Mouse (Mus musculus) G1E (cell line): ENCODE results near the gene Cdk6. TPM values are rescaled to one million over a fixed set of nuclear protein-coding genes. Genes with fewer than 3 reads are reported as not detected.
"Not testable (repeated sequence)": the region's sequence is repeated elsewhere in the genome, so short reads cannot be mapped to it uniquely, and the experiment has no call there.

Experiments used
- ATAC-seq: 2 replicates; pipeline ENCODE4 v1.8.0; 2016; ENCODE audit warnings: mild to moderate bottlenecking; ENCODE audit not compliant: insufficient number of reproducible peaks, poor library complexity, low FRiP score, severe bottlenecking; ENCODE audit errors: extremely low read depth
- DNase-seq: peaks from one replicate; pipeline ENCODE4 v3.0.0; 2012; ENCODE audit warnings: low spot score
- H3K27me3 ChIP-seq: 2 replicates; pipeline ENCODE4 v1.6.1; 2012; ENCODE audit warnings: mild to moderate bottlenecking, low read length, inconsistent platforms; ENCODE audit not compliant: insufficient read depth
- H3K36me3 ChIP-seq: replicated peaks from 2 replicates; pipeline ENCODE3; 2012; ENCODE audit warnings: mild to moderate bottlenecking, inconsistent platforms
- H3K4me1 ChIP-seq: 2 replicates; pipeline ENCODE4 v1.6.1; 2012; ENCODE audit warnings: low read depth, low read length, inconsistent platforms, mixed read lengths; ENCODE audit not compliant: insufficient read depth
- H3K4me3 ChIP-seq: 2 replicates; pipeline ENCODE4 v1.5.1; 2012; ENCODE audit warnings: low read depth, mild to moderate bottlenecking, inconsistent platforms, low read length, moderate library complexity, mixed read lengths
- H3K9me3 ChIP-seq: replicated peaks from 2 replicates; pipeline ENCODE4 v1.6.1; 2012; ENCODE audit warnings: inconsistent platforms
- CTCF ChIP-seq: IDR thresholded peaks from 2 replicates; pipeline ENCODE4 v1.5.1; 2012; ENCODE audit warnings: low read depth, low read length, inconsistent platforms, mixed read lengths
- GATA1 ChIP-seq: IDR thresholded peaks from 2 replicates; pipeline ENCODE4 v1.6.1; 2012; ENCODE audit warnings: borderline replicate concordance, low read length, inconsistent platforms, mixed read lengths
- GATA2 ChIP-seq: IDR thresholded peaks from 2 replicates; pipeline ENCODE4 v1.6.1; 2012; ENCODE audit warnings: low read depth, low read length, inconsistent platforms, borderline replicate concordance
- POLR2AphosphoS5 ChIP-seq: IDR thresholded peaks from 2 replicates; pipeline ENCODE4 v1.6.1; 2012; ENCODE audit warnings: low read depth, low read length, inconsistent platforms; ENCODE audit not compliant: insufficient replicate concordance
- TAL1 ChIP-seq: conservative IDR thresholded peaks from 2 replicates; pipeline ENCODE4 v1.6.1; 2012; ENCODE audit warnings: low read depth, low read length, inconsistent platforms, mixed read lengths
- polyA plus RNA-seq: library from polyadenylated mRNA; stranded (reverse); fragments of >175 nt; gene quantifications from 2 replicates; pipeline ENCODE4 v1.2.3, GENCODE M21; 2012
- total RNA-seq, 2 experiments: library from RNA; stranded (forward) in 1 of 2; stranded (reverse) in 1 of 2; fragments of 200-1000 nt in 1 of 2; fragments of >200 nt in 1 of 2; fragmentation: Nextera tagmentation in 1 of 2; gene quantifications; 2 replicates each; pipeline ENCODE4 v1.2.3; 2014 to 2017

The Cdk6 gene
- total and polyA plus RNA-seq, 3 experiments: 75.2 to 142 (median 114) TPM

- ATAC-seq: no peak
- H3K27me3 ChIP-seq: no peaks in the 10 kb centered on the region
- no peak for DNase-seq
- no peak for TF ChIP-seq GATA2
- TF ChIP-seq GATA1: no peak
- TF ChIP-seq TAL1: no peak
- TF ChIP-seq POLR2AphosphoS5: no peak
- TF ChIP-seq CTCF: no peak
- H3K36me3 ChIP-seq: no peaks in the 10 kb centered on the region
- no peaks in the 10 kb centered on the region for H3K4me1 ChIP-seq
- H3K9me3 ChIP-seq: no peaks in the 10 kb centered on the region
- no peak overlapping the region for H3K4me3 ChIP-seq
These were observed 10.4 kb upstream of the Cdk6 start for GRCm38 (mm10) chr5:3330932-3331331.

- H3K36me3 ChIP-seq, DNase-seq, H3K27me3 ChIP-seq, H3K4me1 ChIP-seq, H3K4me3 ChIP-seq, H3K9me3 ChIP-seq, ATAC-seq: not testable (repeated sequence)
These were observed 8.3 kb upstream of the Cdk6 start for GRCm38 (mm10) chr5:3333019-3333418.

- peaks cover 15% of the 10 kb centered on the region for H3K4me1 ChIP-seq
- not testable (repeated sequence) for H3K27me3 ChIP-seq, ATAC-seq, H3K36me3 ChIP-seq, DNase-seq, H3K9me3 ChIP-seq
- H3K4me3 ChIP-seq: peak overlapping the region; percentile 93
These were observed 786 bp upstream of the Cdk6 start for GRCm38 (mm10) chr5:3340340-3341058.

GRCm38 (mm10) chr5:3341931-3342770 lies 866 bp downstream of the Cdk6 start:
- Histone ChIP-seq H3K9me3 (0 out of 2 replicates have a peak, but pooled peaks cover 2% of the 10 kb centered on the region), H3K4me1 (peaks cover 22% of the 10 kb centered on the region), H3K27me3 (no peaks in the 10 kb centered on the region), H3K36me3 (peaks cover 8% of the 10 kb centered on the region), H3K4me3 (peak overlapping the region; percentile 93)
- TF ChIP-seq GATA1 (no peak), GATA2 (no peak), CTCF (no peak), POLR2AphosphoS5 (no peak), TAL1 (no peak)
- DNase-seq (peak; percentile 60), ATAC-seq (no peak)

GRCm38 (mm10) chr5:3342771-3343565 lies 1.7 kb downstream of the Cdk6 start:
- 0 out of 2 replicates have a peak, but pooled peaks cover 2% of the 10 kb centered on the region for H3K9me3 ChIP-seq
- H3K27me3 ChIP-seq: no peaks in the 10 kb centered on the region
- 0 out of 2 replicates have a peak, but pooled peaks have one; percentile 18 for ATAC-seq
- no peak for TF ChIP-seq GATA1
- TF ChIP-seq TAL1: no peak
- no peak for TF ChIP-seq POLR2AphosphoS5
- no peak for TF ChIP-seq CTCF
- TF ChIP-seq GATA2: no peak
- H3K36me3 ChIP-seq: peaks cover 12% of the 10 kb centered on the region
- H3K4me3 ChIP-seq: peak overlapping the region; percentile 93
- peak; percentile 36 for DNase-seq
- H3K4me1 ChIP-seq: peaks cover 24% of the 10 kb centered on the region

GRCm38 (mm10) chr5:3343566-3344080 lies 2.3 kb downstream of the Cdk6 start:
- H3K36me3 ChIP-seq: peaks cover 16% of the 10 kb centered on the region
- peak overlapping the region; percentile 93 for H3K4me3 ChIP-seq
- DNase-seq (peak; percentile 42), ATAC-seq (peak; percentile 56)
- TF ChIP-seq POLR2AphosphoS5 (no peak), TAL1 (no peak), GATA1 (no peak), CTCF (no peak), GATA2 (no peak)
- no peaks in the 10 kb centered on the region for H3K27me3 ChIP-seq
- H3K9me3 ChIP-seq: 0 out of 2 replicates have a peak, but pooled peaks cover 2% of the 10 kb centered on the region
- H3K4me1 ChIP-seq: peaks cover 30% of the 10 kb centered on the region
